Mouse (Mus musculus) kidney, postnatal 0 days (tissue): ENCODE measurements around the gene Dpp9. TPM values are rescaled to one million over a fixed set of nuclear protein-coding genes. Genes with fewer than 3 reads are reported as not detected.

Source experiments
- ATAC-seq: fragments of 200-750 bp; cut with Nextera tagmentation; replicated peaks from 2 replicates; pipeline ENCODE4 v1.8.0; 2017; ENCODE audit warnings: low read depth, moderate number of reproducible peaks, moderate TSS enrichment, moderate library complexity; ENCODE audit not compliant: low FRiP score
- DNase-seq: peaks from one replicate; pipeline ENCODE4 v3.0.0-alpha.2; 2016; ENCODE audit warnings: low spot score
- H3K27ac ChIP-seq: fragments of 300-500 bp; sonication (generic); 2 replicates; pipeline ENCODE4 v1.5.1; 2014; ENCODE audit warnings: mild to moderate bottlenecking
- H3K27me3 ChIP-seq: fragments of 300-500 bp; sonication (generic); 2 replicates; pipeline ENCODE4 v1.6.1; 2014; ENCODE audit warnings: low read length, mixed read lengths; ENCODE audit not compliant: insufficient read depth
- H3K36me3 ChIP-seq: fragments of 300-500 bp; sonication (generic); 2 replicates; pipeline ENCODE4 v1.6.1; 2014; ENCODE audit warnings: low read length, mixed read lengths; ENCODE audit not compliant: insufficient read depth
- H3K4me1 ChIP-seq: fragments of 300-500 bp; sonication (generic); replicated peaks from 2 replicates; pipeline ENCODE4 v1.6.1; 2014; ENCODE audit warnings: antibody characterized with exemption, low read length, mixed read lengths; ENCODE audit not compliant: insufficient read depth
- H3K4me2 ChIP-seq: fragments of 300-500 bp; sonication (generic); 2 replicates; pipeline ENCODE4 v1.6.1; 2014; ENCODE audit warnings: mild to moderate bottlenecking, low read length, moderate library complexity, mixed read lengths
- H3K4me3 ChIP-seq: fragments of 300-500 bp; sonication (generic); replicated peaks from 2 replicates; pipeline ENCODE4 v1.5.1; 2014; ENCODE audit warnings: low read depth, low read length
- H3K9ac ChIP-seq: fragments of 300-500 bp; sonication (generic); 2 replicates; pipeline ENCODE4 v1.6.1; 2014; ENCODE audit warnings: low read depth, low read length
- H3K9me3 ChIP-seq: fragments of 300-500 bp; sonication (generic); replicated peaks from 2 replicates; pipeline ENCODE4 v1.6.1; 2016; ENCODE audit warnings: low read length, inconsistent platforms, mixed read lengths
- CTCF ChIP-seq: IDR thresholded peaks from 2 replicates; pipeline ENCODE4 v1.5.1; 2016; ENCODE audit warnings: antibody characterized with exemption, low read depth, mild to moderate bottlenecking, moderate library complexity
- WGBS: fragments of 180-500 bp; shearing (Covaris S2); extraction: QIAGEN DNeasy Blood & Tissue Kit; methylation state at CpG from one replicate; pipeline ENCODE4 v1.1.7; 2014; 5-methylcytosine and 5-hydroxymethylcytosine counted together
- microRNA counts: library from miRNA; unstranded; fragments of <30 nt; microRNA quantifications from one replicate; lab custom pipeline; 2015
- microRNA-seq: library from miRNA; unstranded; fragments of <30 nt; microRNA quantifications from one replicate; pipeline ENCODE4, GENCODE M21; 2016
- polyA plus RNA-seq: library from polyadenylated mRNA; unstranded; fragments of >200 nt; fragmentation: Nextera tagmentation; extraction: Ambion mirVana; gene quantifications from 2 replicates; pipeline ENCODE4 v1.2.1, GENCODE M21; 2015

Gene Dpp9
- polyA plus RNA-seq, 1 experiment from 2014 or later = 22.1 TPM

DNA sequence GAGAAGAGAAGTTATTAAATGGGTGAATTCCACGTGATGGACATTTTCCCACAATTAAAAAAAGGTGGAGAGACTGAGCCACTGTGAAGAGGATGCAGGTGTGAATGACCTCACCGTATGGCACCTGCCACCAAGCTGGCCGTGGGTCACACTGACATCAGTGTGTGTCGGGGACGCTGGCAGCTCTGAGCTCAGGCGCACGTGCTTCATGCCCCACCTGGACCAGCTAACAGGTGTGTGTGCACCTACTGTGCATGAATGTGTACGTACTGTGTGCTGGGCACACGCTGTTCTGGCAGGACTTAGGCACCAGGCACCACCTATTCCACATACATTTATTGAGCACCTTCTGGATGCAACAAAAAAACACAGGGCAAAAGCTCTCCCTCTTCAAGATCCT lies 74.2 kb downstream of the Dpp9 start:
- no peaks in the 10 kb centered on the region for H3K9me3 ChIP-seq

GRCm38 (mm10) chr17:56141702-56142605 lies 76.8 kb downstream of the Dpp9 start:
- Histone ChIP-seq H3K9me3 (no peaks in the 10 kb centered on the region), H3K27me3 (peaks cover 21% of the 10 kb centered on the region), H3K9ac (0 out of 2 replicates have a peak overlapping the region, but pooled peaks have one; percentile 23), H3K27ac (no peak overlapping the region), H3K4me3 (peak overlapping the region; percentile 24; the same call in 1 of the 2 replicates), H3K36me3 (no peaks in the 10 kb centered on the region), H3K4me2 (peak overlapping the region; percentile 61), H3K4me1 (peaks cover 24% of the 10 kb centered on the region)
- WGBS = under 1% methylated on average over 47 of the region's 47 CpGs
- DNase-seq = no peak
- TF ChIP-seq CTCF = no peak
- ATAC-seq = 0 out of 2 replicates have a peak, but pooled peaks have one; percentile 2

More for the DNA sequence above, 74.2 kb downstream of the Dpp9 start:
- DNase-seq = no peak
- Histone ChIP-seq H3K36me3 (no peaks in the 10 kb centered on the region), H3K4me1 (peaks cover 14% of the 10 kb centered on the region), H3K27me3 (peaks cover 31% of the 10 kb centered on the region), H3K4me3 (no peak overlapping the region), H3K27ac (no peak overlapping the region), H3K4me2 (no peak overlapping the region), H3K9ac (no peak overlapping the region)
- no peak for ATAC-seq
- WGBS = 78% methylated on average over 9 of the region's 9 CpGs
- TF ChIP-seq CTCF = no peak

GRCm38 (mm10) chr17:56139858-56140595 lies 78.7 kb downstream of the Dpp9 start, which contains the start of gene Sema6b:
Gene Sema6b, minus strand, starts transcription at chr17:56140343.
- Histone ChIP-seq H3K36me3 (no peaks in the 10 kb centered on the region), H3K4me2 (peak within 1 kb of the TSS; percentile 98), H3K9ac (peak within 1 kb of the TSS; percentile 47), H3K27ac (no peak within 1 kb of the TSS), H3K4me3 (peak within 1 kb of the TSS; percentile 54), H3K4me1 (peaks cover 24% of the 10 kb centered on the region), H3K27me3 (peaks cover 19% of the 10 kb centered on the region), H3K9me3 (no peaks in the 10 kb centered on the region)
- peak; percentile 14; the same call in 1 of the 2 replicates for TF ChIP-seq CTCF
- 3% methylated on average over 72 of the region's 79 CpGs for WGBS
- peak; percentile 44 for DNase-seq
- ATAC-seq = no peak

DNA sequence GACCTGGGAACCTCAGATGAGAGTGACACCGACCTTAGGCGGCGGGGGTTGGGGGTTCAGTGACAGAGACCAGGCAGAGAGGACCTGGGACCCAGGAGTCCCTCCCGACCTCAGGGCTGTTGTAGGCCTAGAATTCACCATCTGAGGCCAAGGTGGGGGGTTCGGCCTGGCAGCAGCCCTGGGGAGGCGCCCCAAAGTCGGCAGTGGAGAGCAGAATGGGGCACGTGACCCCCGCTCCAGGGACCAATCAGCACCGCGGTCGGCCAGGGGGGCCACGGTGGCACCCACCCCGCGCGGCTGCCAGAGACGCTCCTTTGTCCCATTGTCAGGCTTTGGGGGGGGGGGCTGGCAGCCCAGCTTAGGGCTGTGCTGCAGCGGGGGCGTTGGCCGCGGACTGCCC lies 79.3 kb downstream of the Dpp9 start:
- ATAC-seq (no peak), DNase-seq (no peak)
- no peaks in the 10 kb centered on the region for H3K9me3 ChIP-seq
- H3K27me3 ChIP-seq = peaks cover 16% of the 10 kb centered on the region
- no peak for TF ChIP-seq CTCF
- no peak overlapping the region for H3K27ac ChIP-seq
- WGBS = 15% methylated on average over 18 of the region's 21 CpGs
- H3K36me3 ChIP-seq = no peaks in the 10 kb centered on the region
- peak overlapping the region; percentile 98 for H3K4me2 ChIP-seq
- H3K9ac ChIP-seq = no peak overlapping the region
- peak overlapping the region; percentile 54 for H3K4me3 ChIP-seq
- H3K4me1 ChIP-seq = peaks cover 26% of the 10 kb centered on the region

GRCm38 (mm10) chr17:56137839-56138613 lies 80.7 kb downstream of the Dpp9 start:
- Histone ChIP-seq H3K4me2 (peak overlapping the region; percentile 46), H3K27me3 (peaks cover 16% of the 10 kb centered on the region), H3K4me3 (0 out of 2 replicates have a peak overlapping the region, but pooled peaks have one; percentile 7), H3K27ac (no peak overlapping the region), H3K9ac (no peak overlapping the region), H3K36me3 (no peaks in the 10 kb centered on the region), H3K4me1 (peaks cover 32% of the 10 kb centered on the region), H3K9me3 (no peaks in the 10 kb centered on the region)
- 25% methylated on average over 25 of the region's 25 CpGs for WGBS
- ATAC-seq = no peak
- TF ChIP-seq CTCF = no peak
- DNase-seq = no peak

MicroRNA genes within 50 kb of the gene (microRNA counts, 519-probe panel; counts per million panel counts)
- 330 counts per million, percentile 68 among the panel's probes with 10 or more counts for microRNA mmu-miR-7b (lab: Ali Mortazavi, UCI)

Small RNA genes lying within 50 kb of the gene (microRNA-seq; reads per million reads assigned to microRNA genes)
- gene Gm44397 (not detected), gene Mir7b (2.6 reads per million, percentile 5 among the genes with 10 or more reads in this experiment)

Other genes starting within 250 kb of the Dpp9 start
- gene Shd, start 248.4 kb downstream of the Dpp9 start, polyA plus RNA-seq = 54.2 and 56.6 TPM in 2 replicates
- 6.7 and 7.2 TPM in 2 replicates for gene Fsd1, start 232.4 kb downstream of the Dpp9 start, polyA plus RNA-seq
- gene Stap2, start 213.3 kb downstream of the Dpp9 start, polyA plus RNA-seq = 21.8 and 22.0 TPM in 2 replicates
- 75.6 and 83.9 TPM in 2 replicates for gene Mpnd, start 213.2 kb downstream of the Dpp9 start, polyA plus RNA-seq
- 115 and 129 TPM in 2 replicates for gene Sh3gl1, start 182.3 kb downstream of the Dpp9 start, polyA plus RNA-seq
- 11.1 and 11.2 TPM in 2 replicates for gene Chaf1a, start 178.5 kb downstream of the Dpp9 start, polyA plus RNA-seq
- 54.4 and 56.0 TPM in 2 replicates for gene Ubxn6, start 143.9 kb downstream of the Dpp9 start, polyA plus RNA-seq
- gene Hdgfl2, start 139.3 kb downstream of the Dpp9 start, polyA plus RNA-seq = 77.5 and 85.0 TPM in 2 replicates
- 0.08 and 0.09 TPM in 2 replicates for gene Plin4, start 109.1 kb downstream of the Dpp9 start, polyA plus RNA-seq
- gene Plin5, start 101.3 kb downstream of the Dpp9 start, polyA plus RNA-seq = 1.2 and 1.3 TPM in 2 replicates
- 1.7 and 1.9 TPM in 2 replicates for gene Lrg1, start 96.9 kb downstream of the Dpp9 start, polyA plus RNA-seq
- 0.87 and 1.2 TPM in 2 replicates for gene Sema6b, start 78.6 kb downstream of the Dpp9 start, polyA plus RNA-seq
- 7.4 and 7.8 TPM in 2 replicates for gene Tnfaip8l1, start 56.4 kb downstream of the Dpp9 start, polyA plus RNA-seq
- 83.0 and 85.0 TPM in 2 replicates for gene Mydgf, start 35.0 kb downstream of the Dpp9 start, polyA plus RNA-seq
- 11.7 TPM in 2 replicates for gene Fem1a, start 37.9 kb upstream of the Dpp9 start, polyA plus RNA-seq
- gene Ticam1, start 57.9 kb upstream of the Dpp9 start, polyA plus RNA-seq = 6.9 and 7.7 TPM in 2 replicates
- gene Plin3, start 74.0 kb upstream of the Dpp9 start, polyA plus RNA-seq = 69.6 and 75.2 TPM in 2 replicates
- not detected in 2 replicates for gene Arrdc5, start 81.4 kb upstream of the Dpp9 start, polyA plus RNA-seq
- 54.3 and 67.3 TPM in 2 replicates for gene Uhrf1, start 84.4 kb upstream of the Dpp9 start, polyA plus RNA-seq
- gene Kdm4b, start 107.2 kb upstream of the Dpp9 start, polyA plus RNA-seq = 22.4 and 23.1 TPM in 2 replicates